Mouse (Mus musculus): ENCODE data around the gene Angptl6. TPM values are rescaled to one million over a fixed set of nuclear protein-coding genes. Genes with fewer than 3 reads are reported as not detected.

Angptl6 gene
- total and polyA plus RNA-seq, 2 experiments from 2014 or later, result 10.0 to 13.4 TPM

GRCm38 (mm10) chr9:20898511-20899073 is 19.1 kb upstream of the Angptl6 start, which contains the start of gene Eif3g:
Gene Eif3g (minus strand): TSS chr9:20898623.
- DNase-seq (ENCODE audit: low spot score) (peak; percentile 89), ATAC-seq (ENCODE audit: low FRiP score) (peak; percentile 82)
- H3K27ac ChIP-seq (ENCODE audit: low read depth, low read length), result peak within 1 kb of the TSS; percentile 34; the same call in 1 of the 2 replicates
- H3K27me3 ChIP-seq (ENCODE audit: insufficient read depth, low read length), result no peaks in the 10 kb centered on the region
- H3K4me3 ChIP-seq (ENCODE audit: low read depth, low read length), result peak within 1 kb of the TSS; percentile 93
- H3K36me3 ChIP-seq (ENCODE audit: insufficient read depth, low read length), result peaks cover 23% of the 10 kb centered on the region
- peak; percentile 96 for TF ChIP-seq CTCF (IDR thresholded peaks at IDR 0.05)
- 4% methylated on average over 34 of the region's 34 CpGs for WGBS
- H3K4me1 ChIP-seq (ENCODE audit: insufficient read depth, low read length), result peaks cover 4% of the 10 kb centered on the region
- H3K4me2 ChIP-seq (ENCODE audit: low read depth, low read length, poor library complexity, severe bottlenecking), result peak within 1 kb of the TSS; percentile 65
- H3K9ac ChIP-seq (replicated peaks; ENCODE audit: low read length, poor library complexity, severe bottlenecking), result peak within 1 kb of the TSS; percentile 91
- no peaks in the 10 kb centered on the region for H3K9me3 ChIP-seq (ENCODE audit: low read length)

DNA sequence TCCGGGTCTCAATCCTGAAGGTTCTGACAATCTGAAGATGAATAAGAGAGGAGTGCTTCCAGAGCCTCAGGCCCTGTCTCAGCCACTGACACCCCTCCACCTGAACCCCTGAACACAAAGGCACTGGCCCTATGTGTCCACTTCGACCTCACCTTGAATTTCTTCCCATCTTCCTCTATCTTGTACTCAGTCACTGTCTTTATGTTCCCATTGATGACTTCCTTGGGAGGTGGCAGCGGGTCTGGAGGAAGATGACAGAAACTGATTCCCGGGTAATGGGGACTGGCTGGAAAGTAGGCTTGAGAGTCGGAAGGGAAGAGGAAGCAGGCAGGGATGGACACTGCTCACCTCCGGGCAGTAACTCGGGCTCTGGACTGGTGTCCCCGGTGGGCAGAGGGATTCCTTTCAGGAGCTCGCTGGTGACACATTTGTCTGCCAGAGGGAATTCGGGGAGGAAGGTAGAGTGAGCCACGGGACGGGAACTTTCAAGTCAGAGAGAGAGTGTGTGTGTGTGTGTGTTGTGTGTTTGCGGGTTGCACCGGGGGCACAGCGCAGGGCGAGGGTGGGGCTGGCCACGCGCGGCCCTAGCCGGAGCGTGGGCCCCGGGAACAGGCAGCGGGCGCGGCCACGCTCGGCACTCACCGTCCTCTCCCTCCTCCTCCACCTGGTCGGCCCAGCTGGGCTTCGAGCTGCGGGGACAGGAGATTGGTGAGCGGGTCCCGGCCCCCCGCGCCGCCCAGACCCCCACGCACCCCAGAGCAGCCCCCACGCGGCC is 18.4 kb upstream of the Angptl6 start:
- peak overlapping the region; percentile 93 for H3K4me3 ChIP-seq (ENCODE audit: low read depth, low read length)
- H3K27ac ChIP-seq (ENCODE audit: low read depth, low read length), result peak overlapping the region; percentile 34; the same call in 1 of the 2 replicates
- no peaks in the 10 kb centered on the region for H3K9me3 ChIP-seq (ENCODE audit: low read length)
- H3K4me2 ChIP-seq (ENCODE audit: low read depth, low read length, poor library complexity, severe bottlenecking), result peak overlapping the region; percentile 65
- H3K27me3 ChIP-seq (ENCODE audit: insufficient read depth, low read length), result no peaks in the 10 kb centered on the region
- 7% methylated on average over 23 of the region's 39 CpGs for WGBS
- H3K9ac ChIP-seq (replicated peaks; ENCODE audit: low read length, poor library complexity, severe bottlenecking), result peak overlapping the region; percentile 91
- peaks cover 28% of the 10 kb centered on the region for H3K36me3 ChIP-seq (ENCODE audit: insufficient read depth, low read length)
- H3K4me1 ChIP-seq (ENCODE audit: insufficient read depth, low read length), result peaks cover 4% of the 10 kb centered on the region
- DNase-seq (ENCODE audit: low spot score) (no peak), ATAC-seq (ENCODE audit: low FRiP score) (peak; percentile 38)
- TF ChIP-seq CTCF (IDR thresholded peaks at IDR 0.05), result no peak

- Histone ChIP-seq H3K9me3 (ENCODE audit: low read length) (no peaks in the 10 kb centered on the region), H3K9ac (replicated peaks; ENCODE audit: low read length, poor library complexity, severe bottlenecking) (no peak overlapping the region)
- 94% methylated on average over 9 of the region's 9 CpGs for WGBS
Measured at GRCm38 (mm10) chr9:20895382-20895781, 15.9 kb upstream of the Angptl6 start.

DNA sequence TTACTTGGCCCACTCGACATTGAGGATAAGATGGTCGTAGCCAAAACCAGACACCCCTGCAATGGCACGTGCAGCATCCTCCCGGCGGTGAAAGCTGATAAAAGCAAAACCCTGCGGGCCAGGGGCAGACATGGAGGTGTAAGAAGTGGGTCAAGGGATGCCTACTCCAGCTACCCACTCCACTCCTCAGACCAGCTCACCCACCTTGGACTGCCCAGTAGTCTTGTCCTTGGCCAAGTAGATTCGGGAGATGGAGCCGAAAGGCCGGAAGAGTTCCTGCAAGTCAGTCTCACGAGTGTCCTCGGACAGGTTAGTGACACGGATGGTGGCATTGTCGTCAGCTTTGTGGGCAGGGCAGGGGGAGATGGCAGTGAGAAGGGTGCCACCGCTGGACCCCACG is 15.1 kb upstream of the Angptl6 start:
- H3K27ac ChIP-seq (ENCODE audit: low read depth, low read length), result no peak overlapping the region
- H3K36me3 ChIP-seq (ENCODE audit: insufficient read depth, low read length), result peaks cover 52% of the 10 kb centered on the region
- TF ChIP-seq CTCF (IDR thresholded peaks at IDR 0.05), result no peak
- H3K27me3 ChIP-seq (ENCODE audit: insufficient read depth, low read length), result no peaks in the 10 kb centered on the region
- H3K4me2 ChIP-seq (ENCODE audit: low read depth, low read length, poor library complexity, severe bottlenecking), result no peak overlapping the region
- H3K4me3 ChIP-seq (ENCODE audit: low read depth, low read length), result no peak overlapping the region
- WGBS, result 92% methylated on average over 15 of the region's 15 CpGs
- no peak overlapping the region for H3K9ac ChIP-seq (replicated peaks; ENCODE audit: low read length, poor library complexity, severe bottlenecking)
- DNase-seq (ENCODE audit: low spot score) (no peak), ATAC-seq (ENCODE audit: low FRiP score) (no peak)
- no peaks in the 10 kb centered on the region for H3K9me3 ChIP-seq (ENCODE audit: low read length)
- peaks cover 4% of the 10 kb centered on the region for H3K4me1 ChIP-seq (ENCODE audit: insufficient read depth, low read length)

More at GRCm38 (mm10) chr9:20895382-20895781, 15.9 kb upstream of the Angptl6 start:
- H3K36me3 ChIP-seq (ENCODE audit: insufficient read depth, low read length), result peaks cover 49% of the 10 kb centered on the region
- DNase-seq (ENCODE audit: low spot score) (no peak), ATAC-seq (ENCODE audit: low FRiP score) (no peak)
- no peaks in the 10 kb centered on the region for H3K27me3 ChIP-seq (ENCODE audit: insufficient read depth, low read length)
- peaks cover 4% of the 10 kb centered on the region for H3K4me1 ChIP-seq (ENCODE audit: insufficient read depth, low read length)
- no peak overlapping the region for H3K4me2 ChIP-seq (ENCODE audit: low read depth, low read length, poor library complexity, severe bottlenecking)
- no peak for TF ChIP-seq CTCF (IDR thresholded peaks at IDR 0.05)
- H3K27ac ChIP-seq (ENCODE audit: low read depth, low read length), result no peak overlapping the region
- H3K4me3 ChIP-seq (ENCODE audit: low read depth, low read length), result no peak overlapping the region

DNA sequence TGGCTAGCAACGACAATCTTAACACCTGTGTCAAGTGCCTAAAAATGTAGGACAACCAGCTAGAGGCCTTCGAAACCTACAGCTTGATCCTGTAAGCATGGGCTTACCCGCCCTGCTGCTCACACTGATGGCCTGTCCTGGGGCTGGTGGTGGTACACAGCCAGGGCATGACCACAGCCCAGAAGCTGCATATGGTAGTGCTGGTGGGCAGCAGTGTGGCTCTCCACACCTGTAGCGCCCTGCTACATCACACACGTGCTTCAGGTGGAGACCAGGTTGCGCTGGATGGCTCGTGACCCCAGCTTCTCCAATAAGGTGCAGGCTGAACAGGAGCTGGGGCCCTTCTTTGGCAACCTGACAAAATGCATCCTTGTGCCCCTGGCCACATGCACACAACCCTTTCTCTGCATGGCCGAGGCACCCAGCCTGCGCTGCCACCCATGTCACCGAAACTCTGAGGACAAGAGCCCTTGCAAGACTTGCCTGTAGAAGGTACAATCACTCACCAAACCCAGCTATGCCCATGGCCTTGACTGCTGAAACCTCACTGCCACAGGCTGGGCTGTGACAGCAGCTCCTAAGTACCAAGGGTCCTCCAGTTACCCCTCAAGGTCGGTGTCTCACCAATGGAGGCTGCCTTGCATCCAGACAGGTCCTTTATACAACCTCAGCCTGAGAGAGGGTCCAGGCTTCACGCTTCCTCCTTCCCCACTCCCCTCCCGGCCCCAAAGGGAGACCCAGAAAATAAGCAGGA is 14.2 kb upstream of the Angptl6 start:
- Histone ChIP-seq H3K4me2 (ENCODE audit: low read depth, low read length, poor library complexity, severe bottlenecking) (no peak overlapping the region), H3K4me3 (ENCODE audit: low read depth, low read length) (no peak overlapping the region), H3K27me3 (ENCODE audit: insufficient read depth, low read length) (no peaks in the 10 kb centered on the region), H3K9me3 (ENCODE audit: low read length) (no peaks in the 10 kb centered on the region), H3K4me1 (ENCODE audit: insufficient read depth, low read length) (peaks cover 7% of the 10 kb centered on the region), H3K9ac (replicated peaks; ENCODE audit: low read length, poor library complexity, severe bottlenecking) (no peak overlapping the region), H3K36me3 (ENCODE audit: insufficient read depth, low read length) (peaks cover 52% of the 10 kb centered on the region), H3K27ac (ENCODE audit: low read depth, low read length) (no peak overlapping the region)
- ATAC-seq (ENCODE audit: low FRiP score) (no peak), DNase-seq (ENCODE audit: low spot score) (no peak)
- TF ChIP-seq CTCF (IDR thresholded peaks at IDR 0.05), result no peak
- WGBS, result 90% methylated on average over 13 of the region's 13 CpGs
